Mouse (Mus musculus) CD4-positive, CD25-positive, alpha-beta regulatory T cell, adult 4 months (primary cell): Measurements from ENCODE around the gene Kif13a. TPM values are rescaled to one million over a fixed set of nuclear protein-coding genes. Genes with fewer than 3 reads are reported as not detected.

ENCODE experiments used
- ATAC-seq: one replicate; pipeline ENCODE4 v1.8.0; 2017
- polyA plus RNA-seq, 2 experiments: library from polyadenylated mRNA; unstranded; fragments of 100-300 nt; shearing (Covaris generic); gene quantifications; one replicate each; pipeline ENCODE4 v1.2.1; 2017

The Kif13a gene
- polyA plus RNA-seq, 2 experiments from 2014 or later, result 5.6 to 7.0 TPM

DNA sequence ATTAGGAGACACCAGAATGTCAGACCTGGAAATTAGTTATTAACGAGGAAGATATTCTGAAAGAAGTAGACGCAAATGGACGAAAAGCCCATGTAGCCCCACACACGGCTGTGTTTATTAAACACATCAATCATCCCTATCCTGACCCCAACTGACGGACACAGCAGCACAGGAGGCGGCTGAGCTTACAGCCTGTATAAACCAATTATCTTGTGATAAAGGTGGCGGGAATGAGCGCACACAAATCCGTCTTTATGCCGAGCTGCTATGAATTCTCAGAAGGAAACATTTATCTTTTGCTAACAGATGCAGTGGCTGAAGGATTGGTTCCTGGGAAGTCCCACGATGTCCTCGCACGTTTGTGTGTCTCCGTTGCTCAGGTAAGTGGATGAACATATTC lies 48.9 kb downstream of the Kif13a start:
- ATAC-seq, result no peak

- no peak for ATAC-seq
Measured at GRCm38 (mm10) chr13:46880243-46880642, 49.4 kb downstream of the Kif13a start.

GRCm38 (mm10) chr13:46877049-46877448 lies 52.6 kb downstream of the Kif13a start:
- ATAC-seq, result no peak

DNA sequence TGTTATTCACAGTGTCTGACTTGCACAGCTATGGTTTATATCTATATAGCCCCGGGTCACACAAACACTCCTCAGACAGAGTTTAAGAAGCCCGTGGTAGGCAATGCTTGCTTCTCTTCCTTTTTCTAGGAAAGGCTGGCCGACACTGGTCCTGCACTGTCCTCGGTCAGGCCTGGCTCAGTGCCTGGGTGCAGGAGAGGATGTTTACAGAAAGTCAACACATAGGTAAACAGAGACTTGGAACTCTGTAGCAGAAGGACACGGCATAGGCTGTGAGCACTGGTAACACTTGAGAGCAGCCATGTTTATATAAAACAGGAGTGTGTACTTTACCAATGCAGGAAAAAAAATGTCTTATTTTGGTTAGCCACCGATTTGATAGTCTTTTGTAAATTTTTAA lies 54.3 kb downstream of the Kif13a start:
- ATAC-seq, result no peak

GRCm38 (mm10) chr13:46872732-46873131 lies 56.9 kb downstream of the Kif13a start:
- ATAC-seq, result no peak

- ATAC-seq, result no peak
Measured at GRCm38 (mm10) chr13:46872194-46872593, 57.5 kb downstream of the Kif13a start.

- ATAC-seq, result no peak
Measured at GRCm38 (mm10) chr13:46869464-46869863, 60.2 kb downstream of the Kif13a start.

DNA sequence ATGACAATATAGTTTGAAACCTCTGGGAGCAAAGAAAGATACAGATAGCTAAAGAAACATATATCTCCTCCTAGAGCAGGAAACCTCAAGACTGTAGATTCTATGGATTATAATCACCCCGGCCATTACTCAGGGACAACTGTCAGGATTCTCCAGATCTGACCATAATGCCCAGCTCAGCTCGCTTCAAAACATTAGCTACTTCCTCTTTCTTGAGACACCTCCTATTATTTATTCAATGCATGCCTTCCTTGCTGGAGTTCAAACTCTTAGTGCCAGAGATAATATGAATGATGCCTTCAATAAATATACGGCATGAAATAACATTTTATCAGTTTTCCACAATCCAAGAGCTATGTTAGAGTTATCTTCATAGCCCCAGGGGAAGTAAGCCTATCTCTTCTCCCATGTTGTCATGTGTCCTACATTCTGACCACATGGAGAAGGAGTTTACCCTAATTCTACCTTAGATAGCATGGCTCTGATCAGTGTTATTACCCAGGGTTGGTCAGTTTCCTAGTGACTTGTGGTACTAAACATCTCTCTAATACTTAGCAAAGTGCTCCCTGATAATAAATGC lies 66.4 kb downstream of the Kif13a start:
- no peak for ATAC-seq

GRCm38 (mm10) chr13:46859876-46860275 lies 69.8 kb downstream of the Kif13a start:
- no peak for ATAC-seq

DNA sequence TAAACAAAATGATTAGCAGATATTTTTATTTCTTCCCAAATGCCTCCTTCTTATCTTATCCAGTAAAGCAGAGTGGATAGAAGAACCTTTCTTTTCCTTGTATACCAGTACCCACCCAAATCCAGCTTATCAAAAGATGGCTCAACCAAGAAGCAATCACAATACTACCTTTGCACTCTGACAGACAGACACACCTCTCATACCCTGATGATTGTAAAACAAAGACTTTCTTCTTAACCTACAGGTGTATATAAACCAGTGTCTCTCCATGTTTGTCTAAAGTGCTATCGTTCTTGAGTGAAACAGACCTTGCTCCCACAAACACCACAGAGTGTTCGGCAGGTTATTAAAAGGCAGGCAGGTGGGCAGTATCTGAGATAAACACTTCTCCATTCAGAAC lies 70.5 kb downstream of the Kif13a start:
- ATAC-seq, result no peak

DNA sequence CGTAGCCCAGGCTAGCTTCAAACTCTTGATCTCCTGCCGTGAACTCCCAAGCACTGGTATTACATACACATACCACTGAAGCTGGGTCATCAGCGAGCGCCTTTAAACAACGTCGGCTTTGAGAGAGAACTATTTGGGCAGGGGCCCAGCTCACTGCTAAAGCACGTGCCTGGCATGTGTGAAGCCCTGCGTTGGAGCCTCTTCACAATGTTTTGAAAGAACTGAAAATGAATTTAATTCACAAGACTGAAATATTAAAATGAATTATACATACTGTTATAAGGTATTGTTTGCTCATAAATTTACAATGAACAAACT lies 70.9 kb downstream of the Kif13a start:
- ATAC-seq, result no peak

DNA sequence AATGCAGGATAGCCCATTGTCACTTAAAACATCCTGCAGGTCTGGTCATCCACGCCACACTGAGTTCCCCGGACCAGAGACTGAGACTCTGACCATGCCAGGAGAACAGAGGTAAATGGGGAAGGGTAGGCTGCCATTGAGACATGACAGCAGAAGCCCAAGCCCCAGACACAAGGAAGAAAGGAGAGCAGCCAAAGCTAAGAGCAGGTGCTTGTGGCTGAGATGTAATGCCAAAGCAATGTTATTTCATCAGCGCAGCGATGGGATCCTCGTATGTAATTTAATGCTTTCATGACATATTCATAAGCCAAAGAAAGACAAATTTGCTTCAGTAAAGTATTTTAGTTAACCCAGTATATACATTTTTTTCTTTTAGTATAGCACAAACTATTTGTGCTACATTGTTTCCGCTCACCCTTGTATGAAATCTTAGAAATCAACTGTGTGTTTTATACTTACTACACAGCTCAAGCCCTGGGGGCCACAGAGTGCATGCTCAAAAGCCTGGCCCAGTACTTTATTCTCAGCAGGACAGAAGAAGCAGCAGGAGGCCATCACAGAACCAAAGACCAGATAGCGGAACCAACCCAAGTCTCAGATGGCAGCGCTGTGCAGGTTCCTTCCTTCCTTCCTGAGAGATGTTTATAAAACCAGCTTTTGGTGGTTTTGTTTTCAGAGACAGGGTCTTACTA lies 71.4 kb downstream of the Kif13a start:
- ATAC-seq, result no peak

GRCm38 (mm10) chr13:46854456-46854855 lies 75.2 kb downstream of the Kif13a start:
- no peak for ATAC-seq

- no peak for ATAC-seq
Measured at GRCm38 (mm10) chr13:46852470-46852869, 77.2 kb downstream of the Kif13a start.

DNA sequence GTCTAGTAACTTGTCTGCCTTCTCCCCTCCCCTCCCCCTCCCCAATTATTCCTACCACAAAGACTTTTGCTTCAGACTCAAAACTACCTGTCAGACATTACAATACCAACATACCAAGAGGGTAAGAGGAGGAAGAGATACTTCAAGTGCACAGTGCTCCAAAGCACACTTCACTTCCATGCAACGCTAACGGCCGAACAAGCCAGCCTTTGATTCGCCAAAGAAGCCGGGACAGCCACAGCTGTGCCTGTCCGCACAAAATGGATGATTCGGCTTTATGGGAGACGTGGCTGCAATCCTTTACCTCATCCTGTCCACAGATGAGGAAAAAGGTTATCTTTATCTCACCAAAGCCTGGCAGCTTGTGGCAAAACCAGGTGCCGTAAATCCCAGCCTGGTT lies 84.2 kb downstream of the Kif13a start:
- ATAC-seq, result no peak

GRCm38 (mm10) chr13:46844561-46845235 lies 85.0 kb downstream of the Kif13a start:
- no peak for ATAC-seq

DNA sequence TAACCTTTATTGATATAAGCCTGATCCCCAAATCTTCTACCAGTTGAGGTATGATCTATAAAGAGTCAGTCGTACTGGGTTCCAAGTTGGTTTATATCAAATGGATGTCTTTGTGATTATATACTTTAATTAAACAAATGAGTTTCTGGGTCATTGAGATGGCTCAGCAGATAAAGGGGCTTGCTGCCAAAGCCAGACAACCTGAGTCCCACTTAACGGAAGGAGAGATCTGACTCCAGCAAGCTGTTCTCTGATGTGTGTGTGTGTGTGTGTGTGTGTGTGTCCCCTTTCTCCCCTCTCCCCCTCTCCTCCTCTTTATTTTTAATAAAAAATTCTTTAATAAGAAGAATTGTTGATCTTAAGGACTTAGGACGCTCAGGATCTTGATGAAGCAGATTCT lies 86.0 kb downstream of the Kif13a start:
- ATAC-seq, result no peak

DNA sequence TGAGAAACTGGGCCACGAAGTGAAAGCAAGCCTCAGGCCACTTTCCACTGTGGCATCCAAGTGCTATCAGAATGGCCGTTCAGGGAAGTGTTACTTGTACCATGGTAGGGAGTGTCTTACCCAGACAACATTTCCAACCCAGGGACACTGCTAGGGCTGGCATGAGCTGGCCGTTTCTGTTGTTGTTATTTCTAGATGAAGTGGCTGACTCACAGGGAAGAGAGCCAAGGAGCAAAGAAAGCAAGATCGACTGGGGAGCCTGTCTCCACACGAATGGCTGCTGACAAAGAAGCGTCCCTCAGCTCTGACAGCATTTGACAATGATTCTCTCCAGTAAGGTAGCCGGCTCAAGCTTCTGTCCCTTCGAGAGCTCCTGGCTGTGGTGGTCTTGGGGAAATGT lies 87.5 kb downstream of the Kif13a start:
- ATAC-seq, result no peak

DNA sequence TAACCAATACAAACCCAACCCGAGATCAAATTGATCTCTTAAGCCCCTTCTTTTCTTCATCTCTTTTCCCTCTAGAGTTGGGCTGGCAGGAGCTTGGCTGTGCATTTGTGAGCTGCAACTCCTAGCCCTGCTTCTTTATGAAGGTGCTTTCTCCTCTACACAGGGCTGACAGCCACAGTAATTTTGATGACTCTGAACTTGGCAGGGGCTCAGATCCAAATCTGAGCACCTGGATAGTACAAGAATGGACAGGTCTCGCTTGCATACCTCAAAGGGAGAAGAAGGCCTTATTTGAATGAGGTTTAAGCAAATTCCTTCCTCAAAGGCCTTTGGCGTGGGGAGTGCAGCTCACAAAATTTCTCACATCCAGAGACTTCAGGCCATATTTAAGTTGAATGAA lies 88.0 kb downstream of the Kif13a start:
- ATAC-seq, result no peak

DNA sequence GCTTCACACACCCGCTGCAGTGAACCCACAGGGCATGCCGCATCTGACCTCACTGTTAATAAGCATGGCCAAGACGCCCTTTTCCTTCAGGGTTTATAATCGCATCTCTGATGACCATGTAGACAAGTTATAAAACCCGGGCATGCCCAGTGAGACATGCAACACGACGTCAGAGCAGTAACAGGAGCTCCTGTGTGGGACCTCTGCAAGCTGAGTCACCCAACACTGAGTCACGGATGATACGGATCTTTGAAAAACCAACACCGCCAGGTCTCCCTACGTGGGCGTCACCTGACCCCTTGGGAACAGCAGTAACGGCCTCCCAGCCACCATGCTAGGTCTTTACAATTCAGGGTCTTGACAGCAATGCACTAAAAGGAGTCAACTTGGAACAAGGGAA lies 89.0 kb downstream of the Kif13a start:
- ATAC-seq, result no peak

DNA sequence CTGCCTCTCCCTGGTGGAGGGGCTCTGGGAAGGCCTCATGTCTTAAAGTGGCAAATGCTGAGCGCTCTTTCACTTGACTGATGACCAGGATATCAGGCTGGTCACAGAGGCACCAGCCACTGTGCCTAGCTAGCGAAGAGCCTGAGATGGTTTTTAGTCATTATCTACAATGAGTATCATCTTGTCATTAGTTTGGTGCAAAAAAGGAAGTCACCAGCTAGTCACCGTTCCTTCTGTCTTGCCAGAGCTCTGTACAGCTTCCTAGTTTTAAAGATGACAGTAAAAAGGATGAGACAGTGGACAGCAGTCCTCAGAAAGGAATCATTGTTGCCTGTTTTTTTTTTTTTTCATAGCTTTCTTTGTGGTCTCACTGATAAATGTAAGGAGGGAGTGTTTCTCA lies 90.4 kb downstream of the Kif13a start:
- ATAC-seq, result no peak

DNA sequence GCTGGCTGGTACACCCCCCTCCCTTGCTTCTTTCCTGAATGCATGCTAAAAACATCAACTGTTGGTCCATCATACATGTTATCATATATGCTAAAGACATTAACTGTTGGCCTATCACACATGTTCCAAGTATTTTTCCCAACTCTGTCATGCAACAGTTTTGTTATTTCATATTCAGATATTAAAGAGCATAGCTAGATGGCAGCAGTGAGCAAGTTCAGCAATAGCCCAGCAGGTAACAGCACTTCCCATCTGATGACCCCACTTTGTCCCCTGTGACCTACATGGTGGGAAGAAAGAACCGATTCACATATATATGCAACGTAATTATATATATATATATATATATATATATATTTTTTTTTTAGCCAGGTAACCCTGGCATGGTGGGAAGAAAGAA lies 91.1 kb downstream of the Kif13a start:
- no peak for ATAC-seq

DNA sequence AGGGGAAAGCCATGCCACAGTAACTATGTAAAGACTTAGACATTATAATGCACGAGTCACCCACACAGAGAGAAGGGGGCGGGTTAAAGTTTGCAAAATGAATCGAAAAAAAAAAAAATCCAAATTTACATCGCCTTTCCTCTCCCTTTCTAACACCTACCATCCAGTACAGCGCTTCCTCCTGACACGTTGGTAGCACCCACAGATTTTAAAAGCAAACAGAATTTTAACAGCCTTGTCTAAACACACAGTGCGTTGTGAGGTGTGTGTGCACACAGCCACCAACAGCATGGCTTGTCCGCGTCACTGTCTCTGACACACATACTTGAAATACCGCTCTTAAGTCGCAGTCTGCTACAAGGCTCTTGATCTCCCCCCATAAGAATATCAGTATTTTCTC lies 94.3 kb downstream of the Kif13a start:
- no peak for ATAC-seq

DNA sequence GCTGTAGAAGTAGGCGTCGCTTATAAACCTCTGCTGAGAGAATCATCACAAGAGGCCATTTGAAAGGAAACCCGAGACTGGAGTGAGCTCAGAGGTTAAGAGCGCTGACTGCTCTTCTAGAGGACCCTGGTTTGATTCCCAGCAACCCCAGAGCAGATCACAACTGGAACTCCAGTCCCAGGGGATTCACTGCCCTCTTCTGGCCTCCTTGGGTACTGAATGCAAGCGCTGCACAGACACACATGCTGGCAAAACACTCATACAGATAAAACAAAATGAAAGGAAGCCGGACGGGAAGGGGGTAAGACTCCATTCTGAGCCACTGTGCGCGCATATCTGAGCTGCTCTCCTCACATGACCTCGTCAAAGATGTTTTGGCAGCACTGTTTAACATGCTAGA lies 94.9 kb downstream of the Kif13a start:
- ATAC-seq, result no peak

GRCm38 (mm10) chr13:46833586-46833985 lies 96.1 kb downstream of the Kif13a start:
- no peak for ATAC-seq
